Mouse (Mus musculus) lung, postnatal 25 days (tissue): ENCODE results near the gene March9.

Experiments used
- DNase-seq: peaks from one replicate; pipeline ENCODE4 v3.0.0; 2022; ENCODE audit warnings: low spot score

March9 gene

GRCm38 (mm10) chr10:127033301-127033741 lies 26.7 kb downstream of the March9 start:
- DNase-seq: no peak

GRCm38 (mm10) chr10:127030336-127031296 lies 29.4 kb downstream of the March9 start, which contains the start of gene Tsfm:
Tsfm (minus strand) TSS chr10:127030840.
- peak; percentile 91 for DNase-seq

- DNase-seq: no peak
Observed at GRCm38 (mm10) chr10:127018422-127018821, 41.6 kb downstream of the March9 start.

- DNase-seq: no peak
Observed at GRCm38 (mm10) chr10:127017071-127017470, 42.9 kb downstream of the March9 start.

- DNase-seq: no peak
Observed at GRCm38 (mm10) chr10:127016488-127016887, 43.5 kb downstream of the March9 start.
